Mouse (Mus musculus): ENCODE data around the gene Tmem102.

Gene Tmem102

GRCm38 (mm10) chr11:69804972-69805909, at the start of gene Tmem102:
Gene Tmem102 (minus strand): TSS chr11:69805624.
- DNase-seq (ENCODE audit: low read depth, low spot score): no peak

- no peak for DNase-seq (ENCODE audit: low read depth, low spot score)
These were observed 49.3 kb upstream of the Tmem102 start for GRCm38 (mm10) chr11:69854680-69855079.

GRCm38 (mm10) chr11:69853994-69854393, 48.6 kb upstream of the Tmem102 start:
- no peak for DNase-seq (ENCODE audit: low read depth, low spot score)

- no peak for DNase-seq (ENCODE audit: low read depth, low spot score)
These were observed 45.3 kb upstream of the Tmem102 start for GRCm38 (mm10) chr11:69850754-69851153.

DNA sequence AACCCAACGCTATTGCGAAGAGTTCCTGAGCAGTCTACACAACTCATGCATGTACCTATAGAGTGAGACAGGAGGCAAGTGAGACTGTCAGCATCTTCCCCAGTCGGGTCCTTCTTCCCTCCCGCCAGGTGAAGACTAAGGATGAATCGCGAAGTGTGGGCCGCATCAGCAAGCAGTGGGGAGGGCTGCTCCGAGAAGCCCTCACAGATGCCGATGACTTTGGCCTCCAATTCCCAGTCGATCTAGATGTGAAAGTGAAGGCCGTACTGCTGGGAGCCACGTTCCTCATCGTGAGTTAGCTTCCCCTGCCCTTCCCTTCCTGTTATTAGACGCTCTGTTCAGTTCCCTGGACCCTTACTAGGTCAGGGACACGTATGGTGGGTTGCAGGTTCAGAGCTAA, 44.5 kb upstream of the Tmem102 start:
- DNase-seq (ENCODE audit: low read depth, low spot score): no peak

- DNase-seq (ENCODE audit: low read depth, low spot score): no peak
These were observed 43.7 kb upstream of the Tmem102 start for GRCm38 (mm10) chr11:69849128-69849527.

DNA sequence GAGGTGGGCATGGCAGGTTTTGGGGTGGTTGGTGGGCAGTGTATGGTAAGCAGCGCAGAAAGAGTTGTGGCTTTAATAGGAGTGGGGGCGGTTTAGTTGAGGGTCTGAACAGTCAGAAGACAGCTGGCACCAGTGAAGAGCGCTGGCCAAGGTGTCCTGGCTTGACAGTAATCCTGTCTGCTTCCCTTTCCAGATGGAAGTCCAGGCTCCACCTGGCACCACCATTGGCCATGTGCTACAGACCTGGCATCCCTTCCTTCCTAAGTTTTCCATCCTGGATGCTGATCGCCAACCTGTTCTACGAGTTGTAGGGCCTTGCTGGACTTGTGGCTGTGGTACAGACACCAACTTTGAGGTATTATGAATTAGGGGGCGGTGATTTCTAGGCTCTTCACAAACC, 42.6 kb upstream of the Tmem102 start:
- DNase-seq (ENCODE audit: low read depth, low spot score): no peak

DNA sequence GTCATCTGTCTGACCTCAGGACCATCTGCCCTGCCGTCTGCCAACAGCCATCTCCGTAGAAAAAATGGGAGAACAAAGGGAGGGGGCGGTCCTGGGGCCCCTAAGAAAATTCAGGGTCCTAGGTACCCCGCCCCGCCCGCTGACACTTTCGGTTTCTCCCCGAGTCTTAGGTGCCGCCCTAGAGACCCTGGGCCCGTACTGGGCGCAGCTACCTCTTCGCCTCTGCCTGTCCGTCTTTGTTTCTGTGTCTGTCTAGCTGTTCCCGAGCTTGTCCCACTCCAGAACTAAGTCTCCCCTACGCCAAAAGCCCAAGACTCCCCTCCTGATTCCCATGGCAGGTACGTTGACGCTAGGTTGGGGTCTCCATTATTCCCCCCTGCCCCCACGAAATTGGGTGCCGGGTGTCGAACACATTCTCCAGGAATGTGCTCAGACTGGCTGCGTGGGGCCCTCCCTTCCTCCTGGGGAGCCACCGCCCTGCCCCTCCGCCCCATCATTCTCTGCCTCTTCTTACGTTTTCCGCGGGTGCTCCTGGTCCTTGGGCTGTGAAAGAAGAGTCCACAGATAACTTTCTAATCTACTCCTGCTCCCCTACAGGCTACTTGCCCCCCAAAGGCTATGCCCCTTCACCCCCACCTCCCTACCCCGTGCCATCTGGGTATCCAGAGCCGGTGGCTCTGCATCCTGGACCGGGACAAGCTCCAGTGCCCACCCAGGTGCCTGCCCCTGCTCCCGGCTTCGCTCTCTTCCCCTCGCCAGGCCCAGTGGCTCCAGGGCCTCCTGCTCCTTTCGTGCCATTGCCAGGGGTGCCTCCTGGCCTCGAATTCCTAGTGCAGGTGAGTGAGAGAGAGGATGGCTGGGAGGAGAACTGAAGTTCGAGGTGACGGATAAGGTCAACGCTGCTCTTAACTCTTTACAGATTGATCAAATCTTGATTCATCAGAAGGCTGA, 41.6 kb upstream of the Tmem102 start:
- DNase-seq (ENCODE audit: low read depth, low spot score): no peak

GRCm38 (mm10) chr11:69846198-69846680, 40.8 kb upstream of the Tmem102 start, which contains the start of gene Plscr3:
Gene Plscr3 (plus strand): TSS chr11:69846376.
- DNase-seq (ENCODE audit: low read depth, low spot score): peak; percentile 85

DNA sequence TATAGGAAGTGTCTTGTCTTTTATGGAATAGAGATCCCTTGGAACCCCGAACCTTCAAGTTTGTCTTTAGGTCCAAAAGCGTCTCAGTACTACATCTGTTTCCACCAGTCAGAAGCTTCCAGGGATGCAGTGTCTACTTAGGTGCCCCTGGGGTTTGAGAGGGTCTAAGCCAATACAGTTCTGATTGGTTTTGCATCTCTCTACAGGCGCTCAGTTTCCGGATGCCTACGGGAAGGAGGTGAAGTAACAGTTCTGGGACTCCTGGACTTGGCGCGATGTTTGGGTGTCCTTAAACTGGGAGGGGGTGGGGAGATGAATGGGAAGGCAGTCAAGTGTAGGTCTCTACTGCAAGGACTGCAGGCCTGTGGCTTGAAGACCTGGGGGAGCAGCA, 33.3 kb upstream of the Tmem102 start:
- DNase-seq (ENCODE audit: low read depth, low spot score): no peak

- DNase-seq (ENCODE audit: low read depth, low spot score): peak; percentile 100
These were observed 32.7 kb upstream of the Tmem102 start, which contains the start of gene Tmem256 for GRCm38 (mm10) chr11:69837952-69838713. Gene Tmem256 (plus strand): TSS chr11:69838514.

DNA sequence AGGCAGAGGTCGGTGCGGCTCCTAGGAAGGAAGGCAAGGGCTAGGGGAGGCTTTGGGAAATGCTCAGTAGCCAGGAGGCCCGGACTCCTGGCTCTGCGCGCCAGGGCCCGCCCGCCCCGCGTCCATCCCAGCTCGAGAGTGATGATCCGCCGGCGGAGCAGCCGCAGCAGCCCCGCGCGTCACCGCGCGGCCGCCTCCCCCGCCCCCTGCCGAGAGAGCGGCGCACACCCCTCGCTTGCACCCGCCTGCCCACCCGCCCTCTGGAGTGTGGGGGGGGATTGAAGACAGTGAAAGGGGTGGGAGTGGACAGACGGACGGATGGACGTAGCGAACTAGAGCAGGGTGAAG, 32.2 kb upstream of the Tmem102 start, which contains the start of gene Nlgn2:
TSS of gene Nlgn2 (minus strand) at position 181 of the 348 bp plus-strand sequence.
- no peak for DNase-seq (ENCODE audit: low read depth, low spot score)

DNA sequence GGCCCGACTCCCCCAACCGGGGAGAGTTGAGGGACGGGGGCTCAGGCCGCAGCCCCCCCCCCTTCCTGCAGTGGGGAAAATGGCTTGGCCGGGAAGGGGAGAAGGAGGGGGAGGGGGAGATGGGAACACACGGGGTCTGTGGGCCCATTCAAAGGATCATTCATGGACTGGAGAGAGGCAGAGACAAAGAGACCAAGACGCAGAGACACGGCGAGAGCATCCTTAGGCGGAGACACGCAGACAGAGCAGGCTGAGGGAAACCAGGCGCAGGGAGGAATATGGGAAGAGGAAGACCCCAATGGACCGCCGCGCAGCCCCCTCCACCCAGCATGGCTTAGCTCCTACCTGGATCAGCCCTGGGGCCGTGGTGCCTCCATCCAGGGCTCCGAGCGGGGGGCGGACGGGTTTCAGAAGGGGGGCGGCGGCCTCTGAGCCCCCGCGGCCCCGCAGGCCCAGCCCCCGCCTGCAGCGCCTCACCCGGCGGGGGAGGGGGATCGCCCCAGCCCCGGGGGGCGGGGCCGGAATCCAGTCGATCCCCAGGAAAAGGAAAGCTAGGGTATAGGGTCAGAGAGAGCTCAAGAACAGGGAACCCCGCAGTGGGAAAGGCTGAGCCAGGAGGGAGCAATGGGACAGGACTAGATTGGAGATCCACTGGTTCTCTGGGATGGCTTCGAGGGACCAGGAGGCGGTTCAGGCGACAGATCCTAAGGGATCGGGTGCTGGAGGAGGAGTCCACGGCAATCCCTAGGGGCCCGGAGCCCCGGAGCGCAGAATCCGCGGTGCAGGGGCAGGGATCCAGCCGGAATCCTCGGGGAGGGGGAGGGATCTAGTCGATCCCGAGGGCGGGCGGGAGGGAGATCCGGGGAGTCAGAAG, 31.5 kb upstream of the Tmem102 start:
- DNase-seq (ENCODE audit: low read depth, low spot score): no peak

DNA sequence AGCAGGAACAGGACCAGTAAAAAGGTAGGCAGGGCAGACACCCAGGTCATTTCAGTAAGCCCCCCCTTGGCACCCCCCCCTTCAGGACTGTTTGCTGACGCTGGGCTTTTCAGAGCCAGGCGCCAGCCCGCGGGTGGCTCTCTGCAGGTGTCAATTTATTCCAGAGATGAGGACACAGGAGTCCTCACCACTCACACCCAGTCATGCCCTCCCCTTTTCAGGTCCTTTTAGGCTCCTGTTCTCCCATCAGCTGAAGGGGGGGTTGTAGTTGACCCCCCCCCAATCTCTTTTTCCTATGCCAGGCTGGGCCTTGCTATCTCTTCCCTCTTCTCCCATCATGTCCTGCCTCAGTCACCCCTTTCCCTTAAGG, 30.5 kb upstream of the Tmem102 start:
- no peak for DNase-seq (ENCODE audit: low read depth, low spot score)

- DNase-seq (ENCODE audit: low read depth, low spot score): no peak
These were observed 30.0 kb upstream of the Tmem102 start for GRCm38 (mm10) chr11:69835326-69835965.

DNA sequence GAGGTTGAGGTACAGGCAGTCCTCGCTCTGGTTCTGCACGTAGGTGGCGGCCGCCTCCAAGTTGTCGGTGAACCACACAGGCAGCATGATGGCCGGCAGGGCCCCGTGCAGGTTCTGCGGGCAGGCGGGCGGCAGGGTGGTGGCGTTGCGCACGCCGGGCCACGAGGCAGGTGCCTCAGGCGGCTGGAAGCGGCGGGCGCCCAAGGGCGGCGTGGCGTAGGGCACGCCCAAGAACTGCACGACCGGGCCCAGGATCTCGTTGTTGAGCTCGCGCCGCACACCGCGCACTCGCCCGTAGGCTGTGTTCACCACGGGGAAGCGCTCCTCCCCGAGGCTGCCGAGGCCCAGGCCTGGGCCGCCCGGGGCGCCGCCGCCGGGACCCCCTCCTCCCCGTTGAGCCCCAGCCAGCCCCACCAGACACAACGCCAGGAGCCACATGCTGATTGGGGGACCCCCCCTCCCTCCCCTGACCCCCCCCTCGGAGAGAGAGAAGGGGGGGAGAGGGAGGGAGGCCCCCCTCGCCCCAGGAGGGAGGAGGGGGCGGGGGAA, 28.7 kb upstream of the Tmem102 start:
- DNase-seq (ENCODE audit: low read depth, low spot score): no peak

GRCm38 (mm10) chr11:69833554-69833953, 28.1 kb upstream of the Tmem102 start:
- no peak for DNase-seq (ENCODE audit: low read depth, low spot score)

- no peak for DNase-seq (ENCODE audit: low read depth, low spot score)
These were observed 23.4 kb upstream of the Tmem102 start for GRCm38 (mm10) chr11:69828832-69829231.

GRCm38 (mm10) chr11:69823456-69823855, 18.0 kb upstream of the Tmem102 start:
- DNase-seq (ENCODE audit: low read depth, low spot score): no peak

All from WW6 (cell line).